Mouse (Mus musculus) neural tube, embryonic 12.5 days (tissue): ENCODE results near the gene Sult1d1. TPM values are rescaled to one million over a fixed set of nuclear protein-coding genes. Genes with fewer than 3 reads are reported as not detected.
"Not testable (repeated sequence)": the region's sequence is repeated elsewhere in the genome, so short reads cannot be mapped to it uniquely, and the experiment has no call there.

Source experiments
- ATAC-seq: fragments of 200-750 bp; cut with Nextera tagmentation; 2 replicates; pipeline ENCODE4 v1.8.0; 2017; ENCODE audit warnings: low read depth, mild to moderate bottlenecking, moderate TSS enrichment, moderate library complexity; ENCODE audit not compliant: low FRiP score
- H3K27ac ChIP-seq: fragments of 300-500 bp; sonication (generic); 2 replicates; pipeline ENCODE4 v1.5.1; 2016
- H3K27me3 ChIP-seq: fragments of 300-500 bp; sonication (generic); replicated peaks from 2 replicates; pipeline ENCODE4 v1.6.1; 2016; ENCODE audit warnings: mild to moderate bottlenecking
- H3K36me3 ChIP-seq: fragments of 300-500 bp; sonication (generic); 2 replicates; pipeline ENCODE4 v1.6.1; 2016; ENCODE audit warnings: mild to moderate bottlenecking
- H3K4me1 ChIP-seq: fragments of 300-500 bp; sonication (generic); 2 replicates; pipeline ENCODE4 v1.6.1; 2016
- H3K4me2 ChIP-seq: fragments of 300-500 bp; sonication (generic); replicated peaks from 2 replicates; pipeline ENCODE4 v1.6.1; 2016; ENCODE audit warnings: mild to moderate bottlenecking
- H3K4me3 ChIP-seq: fragments of 300-500 bp; sonication (generic); 2 replicates; pipeline ENCODE4 v1.5.1; 2016
- H3K9ac ChIP-seq: fragments of 300-500 bp; sonication (generic); 2 replicates; pipeline ENCODE4 v1.6.1; 2016; ENCODE audit warnings: mild to moderate bottlenecking
- H3K9me3 ChIP-seq: fragments of 300-500 bp; sonication (generic); 2 replicates; pipeline ENCODE4 v1.6.1; 2016; ENCODE audit warnings: mild to moderate bottlenecking
- whole genome bisulfite sequencing: fragments of 180-500 bp; shearing (Covaris S2); methylation state at CpG from one replicate; pipeline ENCODE4 v1.1.7; 2016; 5-methylcytosine and 5-hydroxymethylcytosine counted together
- microRNA-seq: library from miRNA; unstranded; fragments of <30 nt; microRNA quantifications from one replicate; pipeline ENCODE4, GENCODE M21; 2017
- polyA plus RNA-seq: library from polyadenylated mRNA; unstranded; fragments of >200 nt; fragmentation: Nextera tagmentation; extraction: Ambion mirVana; gene quantifications from 2 replicates; pipeline ENCODE4 v1.2.1, GENCODE M21; 2016

The Sult1d1 gene
- polyA plus RNA-seq, 1 experiment from 2014 or later: not detected

- no peak overlapping the region for H3K4me3 ChIP-seq
- H3K9ac ChIP-seq: no peak overlapping the region
- no peaks in the 10 kb centered on the region for H3K36me3 ChIP-seq
- H3K4me2 ChIP-seq: no peak overlapping the region
- no peak for ATAC-seq
- H3K27ac ChIP-seq: no peak overlapping the region
- H3K4me1 ChIP-seq: no peaks in the 10 kb centered on the region
- 82% methylated on average over 4 of the region's 4 CpGs for WGBS
- no peaks in the 10 kb centered on the region for H3K9me3 ChIP-seq
- H3K27me3 ChIP-seq: no peaks in the 10 kb centered on the region
Measured at GRCm38 (mm10) chr5:87562526-87562925, 6.3 kb downstream of the Sult1d1 start.

DNA sequence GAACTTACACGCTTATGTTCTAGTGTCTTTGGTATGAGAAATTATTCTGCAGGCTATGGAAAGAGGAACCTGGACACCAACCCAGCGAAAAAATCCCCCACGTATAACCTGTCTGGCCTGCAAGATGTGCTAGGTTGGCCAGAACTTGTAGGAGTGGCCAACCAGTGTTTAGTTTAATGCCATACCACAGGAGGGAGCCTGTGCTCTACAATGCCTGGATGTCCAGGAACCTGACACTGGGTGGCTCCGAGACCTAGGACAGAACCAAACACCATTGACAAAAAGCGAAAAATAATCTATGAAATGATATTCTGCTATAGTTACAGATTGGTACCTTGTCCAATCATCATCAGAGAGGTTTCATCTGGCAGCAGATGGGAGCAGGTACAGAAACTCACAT is 8.7 kb downstream of the Sult1d1 start:
- Histone ChIP-seq H3K4me2 (no peak overlapping the region), H3K36me3 (no peaks in the 10 kb centered on the region), H3K9ac (no peak overlapping the region), H3K27ac (no peak overlapping the region), H3K27me3 (no peaks in the 10 kb centered on the region), H3K9me3 (no peaks in the 10 kb centered on the region), H3K4me1 (no peaks in the 10 kb centered on the region), H3K4me3 (no peak overlapping the region)
- WGBS: 75% methylated on average over 5 of the region's 5 CpGs
- ATAC-seq: no peak

- no peak overlapping the region for H3K4me3 ChIP-seq
- H3K36me3 ChIP-seq: no peaks in the 10 kb centered on the region
- WGBS: 41% methylated on average over 1 of the region's 1 CpGs
- no peak overlapping the region for H3K27ac ChIP-seq
- H3K9me3 ChIP-seq: no peaks in the 10 kb centered on the region
- H3K4me2 ChIP-seq: no peak overlapping the region
- ATAC-seq: no peak
- H3K9ac ChIP-seq: no peak overlapping the region
- no peaks in the 10 kb centered on the region for H3K4me1 ChIP-seq
- no peaks in the 10 kb centered on the region for H3K27me3 ChIP-seq
Measured at GRCm38 (mm10) chr5:87550935-87551334, 17.9 kb downstream of the Sult1d1 start.

DNA sequence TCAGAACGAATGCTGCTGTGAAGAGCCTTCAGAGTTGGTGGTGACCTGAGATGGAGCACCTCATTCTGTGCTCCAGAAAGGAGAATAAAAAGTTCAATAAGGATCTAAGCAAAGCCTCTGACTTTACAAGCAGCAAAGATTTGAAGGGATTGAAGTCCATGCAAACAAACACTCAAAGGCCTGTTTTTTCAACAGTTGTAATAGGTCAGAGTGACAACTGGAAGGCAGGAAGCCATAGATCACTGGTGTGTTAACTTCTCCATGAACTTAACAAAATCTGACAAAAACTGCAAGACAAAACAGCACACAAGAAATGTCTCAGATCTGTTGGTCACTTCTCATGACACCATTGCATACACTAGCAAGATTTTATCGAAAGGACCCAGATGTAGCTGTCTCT is 30.7 kb downstream of the Sult1d1 start, which contains the start of gene Sult1b1:
Gene Sult1b1, minus strand, starts transcription at position 85 of the 400 bp plus-strand sequence.
- 88% methylated on average over 2 of the region's 2 CpGs for WGBS
- H3K9me3 ChIP-seq: no peaks in the 10 kb centered on the region
- H3K4me3 ChIP-seq: no peak within 1 kb of the TSS
- no peak within 1 kb of the TSS for H3K27ac ChIP-seq
- ATAC-seq: no peak
- no peaks in the 10 kb centered on the region for H3K36me3 ChIP-seq
- H3K9ac ChIP-seq: no peak within 1 kb of the TSS
- no peaks in the 10 kb centered on the region for H3K4me1 ChIP-seq
- no peak within 1 kb of the TSS for H3K4me2 ChIP-seq
- no peaks in the 10 kb centered on the region for H3K27me3 ChIP-seq

DNA sequence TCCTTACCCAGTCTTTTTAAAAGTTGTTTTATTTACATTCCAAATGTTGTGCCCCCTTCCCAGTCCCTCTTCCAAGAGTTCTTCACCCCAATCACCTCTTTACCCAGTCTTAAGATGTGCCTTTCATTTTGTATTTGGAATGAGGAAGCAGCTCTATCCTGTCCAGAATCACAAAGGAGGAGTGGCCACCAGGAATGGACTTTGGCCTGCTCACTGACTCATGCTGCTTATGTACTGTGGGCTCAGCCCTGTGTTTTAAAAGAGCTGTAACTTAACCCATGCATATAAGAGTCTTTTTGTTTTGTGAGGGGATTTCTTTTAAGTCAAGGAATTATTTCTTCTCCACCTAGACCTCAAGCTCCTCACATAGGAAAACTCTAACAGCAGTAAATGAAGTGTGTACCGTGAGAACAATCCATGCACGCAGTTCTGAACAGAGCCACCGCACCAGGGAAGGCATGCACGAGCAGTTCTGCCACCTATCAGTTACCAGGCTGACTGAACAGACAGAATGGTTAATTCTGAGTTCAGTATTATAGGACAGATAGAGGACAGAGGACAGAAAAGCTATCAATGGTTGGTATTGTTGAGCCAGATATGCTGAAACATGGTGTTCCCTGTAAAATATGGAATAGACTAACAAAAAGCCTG is 32.7 kb downstream of the Sult1d1 start:
- no peak for ATAC-seq
- H3K27ac ChIP-seq: no peak overlapping the region
- H3K4me2 ChIP-seq: no peak overlapping the region
- no peak overlapping the region for H3K9ac ChIP-seq
- H3K4me1 ChIP-seq: no peaks in the 10 kb centered on the region
- H3K36me3 ChIP-seq: no peaks in the 10 kb centered on the region
- H3K9me3 ChIP-seq: no peaks in the 10 kb centered on the region
- WGBS: 70% methylated on average over 4 of the region's 4 CpGs
- no peak overlapping the region for H3K4me3 ChIP-seq
- H3K27me3 ChIP-seq: no peaks in the 10 kb centered on the region

DNA sequence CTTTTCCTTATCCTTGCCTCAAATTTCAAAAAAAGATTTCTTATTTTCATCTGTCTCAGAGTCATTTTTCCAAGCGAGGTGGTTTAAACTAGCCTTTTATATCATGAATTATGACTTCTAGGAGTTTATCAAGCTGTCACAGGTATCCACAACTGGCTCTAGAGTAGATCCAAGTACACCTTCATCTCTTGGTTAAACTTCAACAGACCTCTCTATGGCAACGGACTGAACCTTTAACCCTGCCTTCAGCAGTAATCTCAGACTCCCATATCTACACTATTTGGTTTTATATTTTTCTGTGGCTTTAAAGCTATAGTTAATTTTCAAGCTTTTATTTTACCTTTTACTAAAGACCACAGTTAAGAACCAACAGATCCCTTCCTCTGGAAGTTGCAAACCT is 36.5 kb downstream of the Sult1d1 start:
- Histone ChIP-seq H3K9ac (no peak overlapping the region), H3K4me1 (no peaks in the 10 kb centered on the region), H3K4me2 (no peak overlapping the region), H3K9me3 (no peaks in the 10 kb centered on the region), H3K4me3 (no peak overlapping the region), H3K36me3 (no peaks in the 10 kb centered on the region), H3K27ac (no peak overlapping the region), H3K27me3 (no peaks in the 10 kb centered on the region)
- ATAC-seq: no peak
- WGBS: 78% methylated on average over 2 of the region's 2 CpGs

DNA sequence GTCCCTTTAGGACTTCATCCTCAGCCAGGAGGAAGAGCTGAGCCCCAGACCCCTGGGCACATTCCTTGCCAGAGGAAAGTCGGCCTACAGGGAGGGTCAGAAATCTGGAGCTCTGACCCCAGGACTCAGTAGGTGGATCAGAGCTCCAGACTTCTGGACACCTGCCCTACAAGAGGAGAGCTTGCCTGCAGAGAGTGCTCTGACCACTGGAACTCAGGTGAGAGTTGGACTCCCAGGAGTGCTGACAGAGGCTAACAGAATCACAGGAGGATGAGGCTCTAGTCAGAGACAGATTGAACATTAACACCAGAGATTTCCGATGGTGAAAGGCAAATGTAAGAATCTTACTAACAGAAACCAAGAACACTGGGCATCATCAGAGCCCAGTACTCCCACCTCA is 45.3 kb downstream of the Sult1d1 start:
- not testable (repeated sequence) for ATAC-seq, H3K4me3 ChIP-seq
- 87% methylated on average over 2 of the region's 2 CpGs for WGBS

DNA sequence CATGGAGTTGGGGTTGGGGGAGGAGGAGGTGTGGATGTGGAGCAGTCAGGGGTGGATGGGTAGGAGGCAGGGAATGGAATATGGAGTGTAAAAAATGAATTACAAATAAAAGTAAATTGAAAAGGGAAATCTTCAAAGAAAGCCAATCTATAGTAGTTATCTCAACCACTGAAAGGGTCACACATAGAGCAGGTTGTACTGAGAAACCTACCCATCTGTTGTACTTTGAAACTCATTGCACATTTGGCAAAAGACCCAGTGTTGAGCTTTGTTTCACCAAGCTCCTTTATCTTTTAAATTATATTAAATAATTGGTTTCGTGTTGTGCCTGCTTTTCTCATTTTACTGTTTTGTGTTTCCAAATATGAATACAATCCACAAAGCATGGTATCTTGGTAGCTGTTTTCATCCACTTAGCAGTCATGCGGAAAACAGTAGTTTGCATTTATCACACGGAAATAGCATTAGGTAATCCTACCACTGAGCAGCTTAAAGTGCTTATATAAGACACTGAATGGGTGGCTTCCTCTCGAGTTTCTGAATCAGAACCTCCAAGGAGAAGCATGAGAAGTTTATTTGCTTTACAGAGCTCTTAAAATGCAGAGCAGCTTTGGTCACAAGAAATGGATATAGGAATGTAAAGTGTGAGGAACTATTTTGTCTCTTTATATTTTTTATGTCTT is 62.9 kb downstream of the Sult1d1 start:
- ATAC-seq: no peak
- Histone ChIP-seq H3K27me3 (no peaks in the 10 kb centered on the region), H3K9ac (no peak overlapping the region), H3K4me2 (no peak overlapping the region), H3K36me3 (no peaks in the 10 kb centered on the region), H3K4me1 (no peaks in the 10 kb centered on the region), H3K4me3 (no peak overlapping the region), H3K9me3 (no peaks in the 10 kb centered on the region), H3K27ac (no peak overlapping the region)
- 67% methylated on average over 4 of the region's 4 CpGs for WGBS

More for the DNA sequence above, 45.3 kb downstream of the Sult1d1 start:
- H3K27ac ChIP-seq, H3K36me3 ChIP-seq, H3K27me3 ChIP-seq, H3K9me3 ChIP-seq, H3K4me1 ChIP-seq, H3K4me2 ChIP-seq, H3K9ac ChIP-seq: not testable (repeated sequence)

Small RNA genes lying within 50 kb of the gene (microRNA-seq; reads per million reads assigned to microRNA genes)
- not detected for gene Mir3969

Other genes starting within 250 kb of the Sult1d1 start
- gene Ugt2a3, start 231.8 kb downstream of the Sult1d1 start, polyA plus RNA-seq: not detected in 2 replicates
- not detected in 2 replicates for gene Ugt2b38, start 144.8 kb downstream of the Sult1d1 start, polyA plus RNA-seq
- gene Ugt2a2, start 86.8 kb downstream of the Sult1d1 start, polyA plus RNA-seq: not detected in 2 replicates
- gene Gm43638, start 82.2 kb downstream of the Sult1d1 start, polyA plus RNA-seq: not detected in 2 replicates
- gene Ugt2a1, start 78.2 kb downstream of the Sult1d1 start, polyA plus RNA-seq: not detected in 2 replicates
- gene Sult1b1, start 30.8 kb downstream of the Sult1d1 start, polyA plus RNA-seq: not detected in 2 replicates
- gene Sult1e1, start 22.6 kb upstream of the Sult1d1 start, polyA plus RNA-seq: not detected in 2 replicates
- not detected in 2 replicates for gene Csn1s1, start 97.2 kb upstream of the Sult1d1 start, polyA plus RNA-seq
- gene Csn2, start 130.6 kb upstream of the Sult1d1 start, polyA plus RNA-seq: not detected in 2 replicates
- not detected in 2 replicates for gene Csn1s2a, start 205.5 kb upstream of the Sult1d1 start, polyA plus RNA-seq
- gene Csn1s2b, start 239.1 kb upstream of the Sult1d1 start, polyA plus RNA-seq: not detected in 2 replicates